Mouse (Mus musculus) spleen, adult 18-20 months (tissue): Measurements from ENCODE around the gene Sdhaf3.

Source experiments
- DNase-seq, 2 experiments: peaks; one replicate each; pipeline ENCODE4 v3.0.0; 2022; ENCODE audit warnings: mixed read lengths in 2 of 2

Sdhaf3 gene

GRCm38 (mm10) chr6:7069463-7069862 is 113.7 kb downstream of the Sdhaf3 start:
- DNase-seq: no peak

DNA sequence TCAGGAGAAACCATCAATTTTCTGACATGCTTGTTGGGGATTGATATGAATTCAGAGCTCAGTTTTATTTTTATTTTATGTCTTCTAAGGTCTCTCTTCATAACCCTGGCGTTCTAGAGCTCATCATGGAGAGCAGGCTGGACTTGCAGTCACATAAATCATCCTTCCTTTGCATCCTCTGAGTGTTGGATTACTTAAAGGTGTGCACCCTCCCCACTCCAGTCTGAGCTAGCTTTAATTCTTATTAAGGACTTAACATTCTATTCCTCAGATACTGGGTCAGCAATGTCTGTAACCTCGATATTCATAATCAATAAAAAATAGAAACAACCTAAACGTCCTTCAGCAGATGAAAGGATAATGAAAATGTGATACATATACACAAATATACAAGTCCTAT is 126.2 kb downstream of the Sdhaf3 start:
- no peak for DNase-seq

- no peak for DNase-seq
Measured at GRCm38 (mm10) chr6:7082467-7083259, 126.9 kb downstream of the Sdhaf3 start.

DNA sequence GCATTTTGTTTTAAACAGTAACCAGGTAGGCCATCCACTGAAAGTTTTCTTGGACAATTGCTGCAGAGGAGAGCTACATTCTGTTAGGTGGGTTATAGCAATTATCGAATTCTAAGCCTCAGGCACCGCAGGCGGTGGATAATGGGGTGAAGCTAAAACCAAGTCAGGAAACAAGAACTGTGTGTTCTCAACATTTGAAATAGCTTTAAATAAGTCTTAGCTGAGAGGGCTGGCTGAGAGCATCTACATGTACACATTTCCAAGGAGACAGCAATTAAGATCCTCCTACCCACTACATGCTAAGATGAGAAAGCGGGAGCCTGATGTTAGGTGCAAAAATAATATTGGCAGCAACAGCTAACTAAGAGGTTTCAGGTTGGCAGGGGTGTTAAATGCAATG is 127.9 kb downstream of the Sdhaf3 start:
- no peak for DNase-seq

GRCm38 (mm10) chr6:7084370-7084769 is 128.6 kb downstream of the Sdhaf3 start:
- no peak for DNase-seq

DNA sequence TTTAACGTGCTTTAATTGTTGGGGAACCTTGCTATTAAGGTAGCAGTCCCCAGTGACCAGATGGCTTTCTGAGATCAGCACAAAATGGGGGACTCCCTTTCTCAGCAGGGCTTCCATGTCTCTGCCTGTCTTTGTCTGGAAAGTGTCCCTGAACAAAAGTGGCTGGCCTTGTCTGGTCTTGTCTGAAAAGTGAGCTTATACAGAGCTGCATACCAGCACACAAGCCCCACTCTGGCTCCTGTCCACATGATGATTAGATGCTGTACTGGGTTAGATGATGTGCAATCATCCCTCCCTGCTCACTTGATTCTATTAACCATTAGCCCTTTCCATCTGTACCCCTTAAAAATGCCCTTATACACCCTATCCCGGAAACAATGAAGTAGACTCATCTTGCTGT is 129.7 kb downstream of the Sdhaf3 start:
- no peak for DNase-seq

- no peak for DNase-seq
Measured at GRCm38 (mm10) chr6:7092094-7092493, 136.3 kb downstream of the Sdhaf3 start.
